Mouse (Mus musculus): ENCODE results near the gene AI467606. TPM values are rescaled to one million over a fixed set of nuclear protein-coding genes. Genes with fewer than 3 reads are reported as not detected.

The AI467606 gene
- polyA plus RNA-seq, 1 experiment from 2014 or later = 6.6 TPM

DNA sequence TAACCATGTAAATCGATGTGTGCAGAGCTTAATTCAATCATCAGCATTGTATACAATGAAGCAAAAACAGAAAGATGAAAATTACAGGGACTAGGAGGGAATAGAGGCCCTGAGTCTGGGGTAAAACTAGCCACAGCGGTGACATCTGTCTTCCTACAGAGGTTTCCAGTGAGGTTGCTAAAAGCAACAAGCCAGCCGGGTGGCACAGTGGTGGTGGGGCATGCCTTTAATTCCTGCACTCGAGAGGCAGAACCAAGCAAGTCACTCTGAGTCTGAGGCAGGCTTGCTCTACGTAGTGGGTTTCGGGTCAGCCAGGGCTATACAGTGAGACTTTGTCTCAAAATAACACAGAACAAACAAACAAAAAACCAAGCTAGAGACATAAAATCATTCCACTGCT lies 11.0 kb downstream of the AI467606 start:
- no peaks in the 10 kb centered on the region for H3K9me3 ChIP-seq (replicated peaks; ENCODE audit: control insufficient read depth, low read length)
- no peaks in the 10 kb centered on the region for H3K27me3 ChIP-seq (ENCODE audit: control insufficient read depth, insufficient read depth, low read length)
- no peaks in the 10 kb centered on the region for H3K36me3 ChIP-seq (ENCODE audit: control insufficient read depth, insufficient read depth, low read length)
- ATAC-seq (ENCODE audit: insufficient read depth, low FRiP score) = no peak
- H3K4me2 ChIP-seq (ENCODE audit: low read depth, low read length) = no peak overlapping the region
- no peaks in the 10 kb centered on the region for H3K4me1 ChIP-seq (ENCODE audit: control insufficient read depth, insufficient read depth, low read length)
- H3K27ac ChIP-seq (ENCODE audit: low read length) = no peak overlapping the region
- WGBS = 70% methylated on average over 6 of the region's 6 CpGs
- no peak overlapping the region for H3K4me3 ChIP-seq (replicated peaks; ENCODE audit: low read length)
- H3K9ac ChIP-seq (ENCODE audit: low read length) = no peak overlapping the region

GRCm38 (mm10) chr7:127103960-127104359 lies 12.8 kb downstream of the AI467606 start:
- 0 out of 2 replicates have a peak overlapping the region, but pooled peaks have one; percentile 59 for H3K4me2 ChIP-seq (ENCODE audit: low read depth, low read length)
- H3K27ac ChIP-seq (ENCODE audit: low read length) = no peak overlapping the region
- no peaks in the 10 kb centered on the region for H3K36me3 ChIP-seq (ENCODE audit: control insufficient read depth, insufficient read depth, low read length)
- H3K27me3 ChIP-seq (ENCODE audit: control insufficient read depth, insufficient read depth, low read length) = no peaks in the 10 kb centered on the region
- H3K4me1 ChIP-seq (ENCODE audit: control insufficient read depth, insufficient read depth, low read length) = no peaks in the 10 kb centered on the region
- H3K4me3 ChIP-seq (replicated peaks; ENCODE audit: low read length) = no peak overlapping the region
- peak overlapping the region; percentile 46 for H3K9ac ChIP-seq (ENCODE audit: low read length)
- ATAC-seq (ENCODE audit: insufficient read depth, low FRiP score) = no peak
- WGBS = 61% methylated on average over 6 of the region's 6 CpGs
- no peaks in the 10 kb centered on the region for H3K9me3 ChIP-seq (replicated peaks; ENCODE audit: control insufficient read depth, low read length)

DNA sequence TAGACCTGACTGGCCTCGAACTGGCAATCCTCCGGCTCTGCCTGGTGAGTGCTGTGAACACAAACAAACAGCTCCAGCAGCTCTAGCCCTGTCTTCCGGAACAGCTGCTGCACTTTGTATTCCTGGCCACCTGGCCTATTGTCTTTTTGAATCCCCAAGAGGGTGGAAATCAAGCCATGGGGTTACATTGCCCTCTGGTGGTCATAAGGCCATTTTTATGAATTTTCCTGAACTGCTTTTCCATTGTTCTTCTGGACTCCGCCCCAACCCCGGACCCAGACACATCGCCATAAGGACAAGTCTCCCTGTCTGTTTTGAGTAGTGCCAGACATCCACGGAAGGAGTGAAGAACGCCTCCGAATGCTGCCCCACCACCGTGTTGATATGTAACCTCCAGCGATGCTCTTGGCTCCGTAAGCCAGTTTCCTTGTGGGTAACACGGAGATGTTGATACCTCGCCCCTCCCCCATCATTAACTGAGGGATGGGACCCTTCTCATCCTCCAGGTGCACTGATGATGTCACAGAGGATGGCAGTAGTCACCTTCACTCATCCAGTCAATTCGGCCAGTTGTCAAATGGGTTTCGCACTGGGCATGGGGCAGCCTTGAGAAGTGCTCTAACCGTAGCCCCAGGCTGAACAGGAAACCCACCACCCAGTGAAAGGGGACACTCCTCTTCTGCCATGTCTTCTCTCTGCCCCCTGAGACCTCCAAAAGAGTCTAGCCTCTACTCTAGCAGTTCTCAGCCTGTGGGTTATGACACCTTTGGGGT lies 13.6 kb downstream of the AI467606 start:
- peak overlapping the region; percentile 59 for H3K4me2 ChIP-seq (ENCODE audit: low read depth, low read length)
- H3K9me3 ChIP-seq (replicated peaks; ENCODE audit: control insufficient read depth, low read length) = no peaks in the 10 kb centered on the region
- WGBS = 14% methylated on average over 17 of the region's 17 CpGs
- H3K27me3 ChIP-seq (ENCODE audit: control insufficient read depth, insufficient read depth, low read length) = no peaks in the 10 kb centered on the region
- H3K4me1 ChIP-seq (ENCODE audit: control insufficient read depth, insufficient read depth, low read length) = no peaks in the 10 kb centered on the region
- H3K27ac ChIP-seq (ENCODE audit: low read length) = no peak overlapping the region
- peak overlapping the region; percentile 45 for H3K4me3 ChIP-seq (replicated peaks; ENCODE audit: low read length)
- peak overlapping the region; percentile 59 for H3K9ac ChIP-seq (ENCODE audit: low read length)
- no peaks in the 10 kb centered on the region for H3K36me3 ChIP-seq (ENCODE audit: control insufficient read depth, insufficient read depth, low read length)
- ATAC-seq (ENCODE audit: insufficient read depth, low FRiP score) = peak; percentile 88

GRCm38 (mm10) chr7:127105551-127105950 lies 14.4 kb downstream of the AI467606 start:
- no peak overlapping the region for H3K4me2 ChIP-seq (ENCODE audit: low read depth, low read length)
- 69% methylated on average over 7 of the region's 7 CpGs for WGBS
- H3K9ac ChIP-seq (ENCODE audit: low read length) = no peak overlapping the region
- H3K4me1 ChIP-seq (ENCODE audit: control insufficient read depth, insufficient read depth, low read length) = no peaks in the 10 kb centered on the region
- no peaks in the 10 kb centered on the region for H3K36me3 ChIP-seq (ENCODE audit: control insufficient read depth, insufficient read depth, low read length)
- H3K27me3 ChIP-seq (ENCODE audit: control insufficient read depth, insufficient read depth, low read length) = no peaks in the 10 kb centered on the region
- H3K4me3 ChIP-seq (replicated peaks; ENCODE audit: low read length) = no peak overlapping the region
- no peak for ATAC-seq (ENCODE audit: insufficient read depth, low FRiP score)
- no peak overlapping the region for H3K27ac ChIP-seq (ENCODE audit: low read length)
- H3K9me3 ChIP-seq (replicated peaks; ENCODE audit: control insufficient read depth, low read length) = no peaks in the 10 kb centered on the region

DNA sequence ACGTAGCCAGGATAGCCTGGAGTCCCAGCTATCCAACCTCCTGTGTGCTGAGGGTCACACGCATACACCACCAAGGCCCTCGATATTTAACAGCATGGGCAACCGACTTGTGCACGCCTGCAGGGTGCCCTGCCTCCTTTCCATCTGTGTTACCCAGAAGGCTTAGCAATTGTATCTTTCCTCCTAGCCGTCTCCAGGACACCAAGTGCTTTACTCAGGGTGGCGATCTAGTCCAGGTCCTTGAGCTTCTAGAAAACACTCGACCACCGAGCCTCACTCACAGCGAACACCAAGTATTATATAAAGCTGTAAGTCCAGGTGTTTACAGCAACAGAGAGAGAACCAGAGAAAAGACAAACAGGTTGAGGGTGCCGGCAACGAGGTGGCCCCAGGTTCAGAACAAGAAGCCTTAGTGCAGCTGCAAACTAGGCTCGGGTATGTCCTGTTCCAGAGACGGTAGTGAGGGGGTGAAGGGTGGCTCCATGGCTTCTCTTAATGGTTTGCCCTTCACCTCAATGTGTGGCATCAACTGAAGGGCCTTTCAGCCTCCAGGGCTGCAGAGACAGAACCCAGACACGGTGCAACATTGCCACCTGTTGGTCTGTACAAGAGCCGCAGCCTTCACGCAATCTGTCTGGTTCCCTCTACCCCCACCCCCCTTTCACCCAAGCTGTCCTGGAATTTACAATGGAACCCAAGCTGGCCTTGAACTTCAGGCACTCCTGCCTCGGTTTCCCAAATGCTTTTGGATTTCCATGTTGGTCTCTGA lies 19.3 kb downstream of the AI467606 start:
- 42% methylated on average over 18 of the region's 18 CpGs for WGBS
- Histone ChIP-seq H3K9ac (ENCODE audit: low read length) (no peak overlapping the region), H3K4me3 (replicated peaks; ENCODE audit: low read length) (no peak overlapping the region), H3K36me3 (ENCODE audit: control insufficient read depth, insufficient read depth, low read length) (no peaks in the 10 kb centered on the region), H3K4me1 (ENCODE audit: control insufficient read depth, insufficient read depth, low read length) (peaks cover 10% of the 10 kb centered on the region), H3K27ac (ENCODE audit: low read length) (no peak overlapping the region), H3K9me3 (replicated peaks; ENCODE audit: control insufficient read depth, low read length) (no peaks in the 10 kb centered on the region), H3K27me3 (ENCODE audit: control insufficient read depth, insufficient read depth, low read length) (no peaks in the 10 kb centered on the region), H3K4me2 (ENCODE audit: low read depth, low read length) (no peak overlapping the region)
- no peak for ATAC-seq (ENCODE audit: insufficient read depth, low FRiP score)

DNA sequence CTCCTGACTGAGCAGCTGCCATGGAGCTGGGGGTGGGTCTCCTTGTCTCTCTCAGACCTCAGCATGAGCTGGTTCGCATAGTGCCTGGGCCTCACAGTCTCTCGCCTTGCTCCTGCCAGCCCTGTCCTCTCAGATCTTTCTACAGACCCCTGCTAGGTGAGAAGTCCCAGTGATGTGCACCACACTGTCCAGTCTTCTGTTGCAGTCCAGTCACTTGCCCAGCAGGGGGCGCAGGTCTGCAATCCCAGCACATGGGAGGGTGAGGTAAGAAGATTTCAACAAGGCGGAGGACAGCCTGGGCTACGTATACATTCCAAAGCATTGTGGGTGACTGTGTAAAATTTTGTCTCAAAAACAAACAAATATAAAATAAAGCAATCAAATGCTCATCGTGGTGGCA lies 20.3 kb downstream of the AI467606 start:
- WGBS = 42% methylated on average over 6 of the region's 6 CpGs
- H3K27me3 ChIP-seq (ENCODE audit: control insufficient read depth, insufficient read depth, low read length) = no peaks in the 10 kb centered on the region
- no peaks in the 10 kb centered on the region for H3K36me3 ChIP-seq (ENCODE audit: control insufficient read depth, insufficient read depth, low read length)
- no peak overlapping the region for H3K4me3 ChIP-seq (replicated peaks; ENCODE audit: low read length)
- H3K4me1 ChIP-seq (ENCODE audit: control insufficient read depth, insufficient read depth, low read length) = peaks cover 10% of the 10 kb centered on the region
- ATAC-seq (ENCODE audit: insufficient read depth, low FRiP score) = peak; percentile 33; the same call in 1 of the 2 replicates
- H3K9me3 ChIP-seq (replicated peaks; ENCODE audit: control insufficient read depth, low read length) = no peaks in the 10 kb centered on the region
- H3K27ac ChIP-seq (ENCODE audit: low read length) = no peak overlapping the region
- H3K9ac ChIP-seq (ENCODE audit: low read length) = no peak overlapping the region
- no peak overlapping the region for H3K4me2 ChIP-seq (ENCODE audit: low read depth, low read length)

- H3K4me1 ChIP-seq (ENCODE audit: control insufficient read depth, insufficient read depth, low read length) = peaks cover 10% of the 10 kb centered on the region
- H3K27ac ChIP-seq (ENCODE audit: low read length) = no peak overlapping the region
- no peak for ATAC-seq (ENCODE audit: insufficient read depth, low FRiP score)
These were observed 21.2 kb downstream of the AI467606 start for GRCm38 (mm10) chr7:127112251-127112841.

GRCm38 (mm10) chr7:127112921-127113597 lies 21.9 kb downstream of the AI467606 start:
- Histone ChIP-seq H3K9me3 (replicated peaks; ENCODE audit: control insufficient read depth, low read length) (no peaks in the 10 kb centered on the region), H3K27ac (ENCODE audit: low read length) (peak overlapping the region; percentile 15; the same call in 1 of the 2 replicates), H3K4me3 (replicated peaks; ENCODE audit: low read length) (no peak overlapping the region), H3K9ac (ENCODE audit: low read length) (0 out of 2 replicates have a peak overlapping the region, but pooled peaks have one; percentile 31), H3K27me3 (ENCODE audit: control insufficient read depth, insufficient read depth, low read length) (no peaks in the 10 kb centered on the region), H3K36me3 (ENCODE audit: control insufficient read depth, insufficient read depth, low read length) (no peaks in the 10 kb centered on the region), H3K4me1 (ENCODE audit: control insufficient read depth, insufficient read depth, low read length) (peaks cover 16% of the 10 kb centered on the region), H3K4me2 (ENCODE audit: low read depth, low read length) (no peak overlapping the region)
- ATAC-seq (ENCODE audit: insufficient read depth, low FRiP score) = no peak
- WGBS = 34% methylated on average over 9 of the region's 9 CpGs

More at GRCm38 (mm10) chr7:127112251-127112841, 21.2 kb downstream of the AI467606 start:
- Histone ChIP-seq H3K36me3 (ENCODE audit: control insufficient read depth, insufficient read depth, low read length) (no peaks in the 10 kb centered on the region), H3K9ac (ENCODE audit: low read length) (no peak overlapping the region), H3K4me2 (ENCODE audit: low read depth, low read length) (no peak overlapping the region), H3K27me3 (ENCODE audit: control insufficient read depth, insufficient read depth, low read length) (no peaks in the 10 kb centered on the region), H3K4me3 (replicated peaks; ENCODE audit: low read length) (no peak overlapping the region), H3K9me3 (replicated peaks; ENCODE audit: control insufficient read depth, low read length) (no peaks in the 10 kb centered on the region)
- 72% methylated on average over 12 of the region's 12 CpGs for WGBS

Measured in stomach, embryonic 16.5 days (tissue).